Mouse (Mus musculus) stomach, embryonic 14.5 days (tissue): ENCODE measurements at regions not wholly inside any gene's neighbourhood (a gene's known extent, or its start where the extent isn't known, plus 50 kb on each side); places are given as distances from the start of the nearest gene placed in this dataset.

Source experiments
- ATAC-seq: fragments of 200-750 bp; cut with Nextera tagmentation; 2 replicates; pipeline ENCODE4 v1.8.0; 2017; ENCODE audit warnings: low read depth, moderate TSS enrichment; ENCODE audit not compliant: insufficient number of reproducible peaks, insufficient read depth, low FRiP score
- H3K27ac ChIP-seq: fragments of 300-500 bp; sonication (generic); 2 replicates; pipeline ENCODE4 v1.5.1; 2014; ENCODE audit warnings: mild to moderate bottlenecking, low read length, moderate library complexity, mixed read lengths
- H3K27me3 ChIP-seq: fragments of 300-500 bp; sonication (generic); 2 replicates; pipeline ENCODE4 v1.6.1; 2014; ENCODE audit warnings: low read length, control low read depth, mixed read lengths; ENCODE audit not compliant: control insufficient read depth, insufficient read depth
- H3K36me3 ChIP-seq: fragments of 300-500 bp; sonication (generic); 2 replicates; pipeline ENCODE4 v1.6.1; 2014; ENCODE audit warnings: mild to moderate bottlenecking, control low read depth, low read length, moderate library complexity, mixed read lengths; ENCODE audit not compliant: control insufficient read depth, insufficient read depth
- H3K4me1 ChIP-seq: fragments of 300-500 bp; sonication (generic); 2 replicates; pipeline ENCODE4 v1.6.1; 2014; ENCODE audit warnings: low read length, control low read depth, mixed read lengths; ENCODE audit not compliant: control insufficient read depth, insufficient read depth
- H3K4me2 ChIP-seq: fragments of 300-500 bp; sonication (generic); replicated peaks from 2 replicates; pipeline ENCODE4 v1.6.1; 2014; ENCODE audit warnings: low read depth, low read length, control low read depth
- H3K4me3 ChIP-seq: fragments of 300-500 bp; sonication (generic); 2 replicates; pipeline ENCODE4 v1.5.1; 2014; ENCODE audit warnings: low read depth, low read length, control low read depth
- H3K9ac ChIP-seq: fragments of 300-500 bp; sonication (generic); replicated peaks from 2 replicates; pipeline ENCODE4 v1.6.1; 2014; ENCODE audit warnings: low read depth, mild to moderate bottlenecking, control low read depth, low read length, moderate library complexity, mixed read lengths
- H3K9me3 ChIP-seq: fragments of 300-500 bp; sonication (generic); 2 replicates; pipeline ENCODE4 v1.6.1; 2016; ENCODE audit warnings: low read depth, low read length, control low read depth; ENCODE audit not compliant: control insufficient read depth
- WGBS: fragments of 180-500 bp; shearing (Covaris S2); extraction: QIAGEN DNeasy Blood & Tissue Kit; methylation state at CpG from one replicate; pipeline ENCODE4 v1.1.7; 2014; 5-methylcytosine and 5-hydroxymethylcytosine counted together

GRCm38 (mm10) chr8:109105693-109106092 is 388.1 kb upstream of the Pmfbp1 start:
- H3K9ac ChIP-seq = no peak overlapping the region; the same call in 1 of the 2 replicates
- no peak overlapping the region for H3K4me2 ChIP-seq
- 29% methylated on average over 6 of the region's 6 CpGs for WGBS
- no peaks in the 10 kb centered on the region for H3K9me3 ChIP-seq
- H3K4me1 ChIP-seq = 0 out of 2 replicates have a peak, but pooled peaks cover 2% of the 10 kb centered on the region
- no peak overlapping the region for H3K27ac ChIP-seq
- H3K4me3 ChIP-seq = no peak overlapping the region
- H3K36me3 ChIP-seq = no peaks in the 10 kb centered on the region
- no peak for ATAC-seq
- no peaks in the 10 kb centered on the region for H3K27me3 ChIP-seq

- H3K4me2 ChIP-seq = no peak overlapping the region
- H3K27ac ChIP-seq = no peak overlapping the region
Measured at GRCm38 (mm10) chr8:109106971-109107370, 386.9 kb upstream of the Pmfbp1 start.

GRCm38 (mm10) chr8:109107762-109108161 is 386.1 kb upstream of the Pmfbp1 start:
- no peaks in the 10 kb centered on the region for H3K9me3 ChIP-seq
- ATAC-seq = no peak
- 50% methylated on average over 12 of the region's 12 CpGs for WGBS
- no peak overlapping the region for H3K9ac ChIP-seq
- H3K36me3 ChIP-seq = no peaks in the 10 kb centered on the region
- H3K4me3 ChIP-seq = no peak overlapping the region
- no peak overlapping the region for H3K27ac ChIP-seq
- H3K4me1 ChIP-seq = 0 out of 2 replicates have a peak, but pooled peaks cover 2% of the 10 kb centered on the region
- H3K27me3 ChIP-seq = no peaks in the 10 kb centered on the region
- no peak overlapping the region for H3K4me2 ChIP-seq

More at GRCm38 (mm10) chr8:109106971-109107370, 386.9 kb upstream of the Pmfbp1 start:
- Histone ChIP-seq H3K4me3 (no peak overlapping the region), H3K36me3 (no peaks in the 10 kb centered on the region), H3K9ac (no peak overlapping the region), H3K4me1 (0 out of 2 replicates have a peak, but pooled peaks cover 2% of the 10 kb centered on the region), H3K27me3 (no peaks in the 10 kb centered on the region), H3K9me3 (no peaks in the 10 kb centered on the region)
- no peak for ATAC-seq
- WGBS = 56% methylated on average over 9 of the region's 9 CpGs

- WGBS = 76% methylated on average over 4 of the region's 4 CpGs
Measured at GRCm38 (mm10) chr8:109109390-109109789, 384.4 kb upstream of the Pmfbp1 start.

GRCm38 (mm10) chr8:109121776-109122175 is 372.1 kb upstream of the Pmfbp1 start:
- H3K27ac ChIP-seq = no peak overlapping the region
- WGBS = 28% methylated on average over 6 of the region's 6 CpGs
- no peaks in the 10 kb centered on the region for H3K36me3 ChIP-seq

More at GRCm38 (mm10) chr8:109109390-109109789, 384.4 kb upstream of the Pmfbp1 start:
- no peak overlapping the region for H3K27ac ChIP-seq
- H3K4me3 ChIP-seq = no peak overlapping the region
- H3K4me2 ChIP-seq = no peak overlapping the region
- no peaks in the 10 kb centered on the region for H3K9me3 ChIP-seq
- H3K36me3 ChIP-seq = no peaks in the 10 kb centered on the region
- ATAC-seq = no peak
- H3K9ac ChIP-seq = no peak overlapping the region
- H3K4me1 ChIP-seq = 0 out of 2 replicates have a peak, but pooled peaks cover 2% of the 10 kb centered on the region
- no peaks in the 10 kb centered on the region for H3K27me3 ChIP-seq

GRCm38 (mm10) chr8:109142495-109143158 is 351.2 kb upstream of the Pmfbp1 start:
- Histone ChIP-seq H3K27ac (no peak overlapping the region), H3K4me1 (no peaks in the 10 kb centered on the region), H3K4me2 (no peak overlapping the region), H3K27me3 (no peaks in the 10 kb centered on the region), H3K36me3 (no peaks in the 10 kb centered on the region), H3K4me3 (no peak overlapping the region), H3K9ac (no peak overlapping the region), H3K9me3 (no peaks in the 10 kb centered on the region)
- 82% methylated on average over 8 of the region's 8 CpGs for WGBS
- no peak for ATAC-seq

More at GRCm38 (mm10) chr8:109121776-109122175, 372.1 kb upstream of the Pmfbp1 start:
- Histone ChIP-seq H3K9ac (no peak overlapping the region), H3K4me3 (no peak overlapping the region), H3K9me3 (no peaks in the 10 kb centered on the region), H3K27me3 (no peaks in the 10 kb centered on the region), H3K4me1 (no peaks in the 10 kb centered on the region), H3K4me2 (no peak overlapping the region)
- no peak for ATAC-seq

GRCm38 (mm10) chr8:109151711-109152110 is 342.1 kb upstream of the Pmfbp1 start:
- Histone ChIP-seq H3K36me3 (no peaks in the 10 kb centered on the region), H3K9ac (no peak overlapping the region), H3K4me2 (no peak overlapping the region), H3K4me3 (no peak overlapping the region), H3K27me3 (no peaks in the 10 kb centered on the region), H3K9me3 (peaks cover 7% of the 10 kb centered on the region; the same call in 1 of the 2 replicates), H3K27ac (no peak overlapping the region), H3K4me1 (no peaks in the 10 kb centered on the region)
- WGBS = 75% methylated on average over 4 of the region's 4 CpGs
- no peak for ATAC-seq

- H3K27ac ChIP-seq = no peak overlapping the region
- H3K9me3 ChIP-seq = peaks cover 7% of the 10 kb centered on the region; the same call in 1 of the 2 replicates
- 68% methylated on average over 11 of the region's 11 CpGs for WGBS
- H3K36me3 ChIP-seq = no peaks in the 10 kb centered on the region
- no peaks in the 10 kb centered on the region for H3K27me3 ChIP-seq
- no peak overlapping the region for H3K9ac ChIP-seq
- ATAC-seq = no peak
- no peak overlapping the region for H3K4me3 ChIP-seq
- no peaks in the 10 kb centered on the region for H3K4me1 ChIP-seq
- H3K4me2 ChIP-seq = no peak overlapping the region
Measured at GRCm38 (mm10) chr8:109155489-109155888, 338.3 kb upstream of the Pmfbp1 start.
